Mouse (Mus musculus) naive thymus-derived CD4-positive, alpha-beta T cell, adult 2 months (primary cell): Measurements from ENCODE around the gene Pou2f3.

Source experiments
- DNase-seq: peaks from one replicate; pipeline ENCODE4 v3.0.0-alpha.2; 2011; ENCODE audit warnings: low read depth

The Pou2f3 gene

DNA sequence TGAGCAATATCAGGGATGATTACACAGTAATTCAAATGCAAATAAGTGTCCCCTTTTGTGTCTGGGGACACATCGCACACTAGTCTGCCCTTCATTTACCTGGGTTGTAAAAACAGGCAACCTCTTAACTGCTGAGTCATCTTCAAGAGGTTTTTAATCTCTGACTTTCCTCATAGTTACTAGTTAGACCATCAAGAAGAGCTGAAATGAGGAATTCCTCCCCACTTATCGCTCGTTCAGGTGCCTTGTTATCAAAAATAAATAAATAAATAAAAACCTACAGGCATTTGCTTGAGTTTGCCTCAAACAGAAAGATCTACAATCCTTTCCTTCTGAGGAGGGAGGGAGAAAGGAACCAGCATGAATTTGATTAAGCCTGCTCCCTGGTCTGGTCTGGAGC is 101.4 kb downstream of the Pou2f3 start:
- DNase-seq: no peak

DNA sequence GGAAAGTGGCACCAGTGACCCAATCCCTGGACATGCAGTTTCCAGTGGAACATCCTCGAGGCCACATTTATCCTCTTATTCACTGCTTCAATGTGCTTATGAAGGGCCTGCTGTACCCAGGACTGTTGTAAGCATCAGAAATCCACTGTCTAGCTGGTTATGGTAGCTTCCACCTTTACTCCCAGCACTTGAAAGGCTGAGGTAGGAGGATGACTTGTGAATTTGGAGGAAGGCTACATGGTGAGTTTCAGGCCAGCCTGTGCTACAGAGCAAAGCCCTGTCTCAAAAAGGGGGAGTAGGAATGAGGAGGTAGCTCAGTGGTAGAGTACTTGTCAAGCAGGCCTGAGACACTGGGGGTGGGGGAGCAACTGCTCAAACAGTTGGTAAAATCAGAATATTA is 102.1 kb downstream of the Pou2f3 start:
- no peak for DNase-seq

DNA sequence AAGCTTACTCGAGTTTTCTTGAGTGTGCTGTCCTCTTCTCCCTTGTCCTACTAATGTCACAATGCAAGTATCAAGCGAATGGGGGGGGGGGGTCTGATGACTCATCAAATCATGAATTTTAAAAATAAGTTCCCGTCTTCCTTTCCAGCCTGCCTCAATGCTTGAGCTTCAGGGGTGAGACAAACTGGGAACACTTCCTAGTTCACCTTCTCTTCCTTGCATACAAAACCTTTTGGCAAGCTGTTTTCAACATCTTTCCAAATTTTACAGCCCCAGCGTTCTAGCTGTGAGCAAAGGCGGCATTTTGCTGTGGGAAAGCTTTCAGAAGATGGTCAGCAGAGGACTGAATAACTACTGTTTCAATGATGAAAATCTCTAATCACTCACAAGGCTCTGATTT is 102.6 kb downstream of the Pou2f3 start:
- DNase-seq: no peak

DNA sequence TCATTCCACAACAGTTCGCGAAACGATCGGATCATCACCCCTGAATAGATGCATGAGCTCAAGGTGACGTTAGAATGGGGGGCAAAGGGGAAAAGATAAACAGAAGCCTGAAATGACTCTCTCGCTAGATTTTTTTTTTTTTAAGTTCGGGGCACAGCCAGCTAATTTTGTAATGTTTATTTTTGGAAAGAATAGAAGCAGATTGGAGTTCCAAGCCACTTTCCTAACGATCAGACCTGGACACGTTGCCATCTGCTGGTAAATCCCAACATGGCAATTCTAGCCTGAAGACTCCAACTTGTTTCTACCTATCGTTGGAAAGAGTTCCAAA is 103.0 kb downstream of the Pou2f3 start, which contains the start of gene Arhgef12:
Arhgef12 (minus strand) TSS at position 53 of the 331 bp plus-strand sequence.
- DNase-seq: peak; percentile 9

DNA sequence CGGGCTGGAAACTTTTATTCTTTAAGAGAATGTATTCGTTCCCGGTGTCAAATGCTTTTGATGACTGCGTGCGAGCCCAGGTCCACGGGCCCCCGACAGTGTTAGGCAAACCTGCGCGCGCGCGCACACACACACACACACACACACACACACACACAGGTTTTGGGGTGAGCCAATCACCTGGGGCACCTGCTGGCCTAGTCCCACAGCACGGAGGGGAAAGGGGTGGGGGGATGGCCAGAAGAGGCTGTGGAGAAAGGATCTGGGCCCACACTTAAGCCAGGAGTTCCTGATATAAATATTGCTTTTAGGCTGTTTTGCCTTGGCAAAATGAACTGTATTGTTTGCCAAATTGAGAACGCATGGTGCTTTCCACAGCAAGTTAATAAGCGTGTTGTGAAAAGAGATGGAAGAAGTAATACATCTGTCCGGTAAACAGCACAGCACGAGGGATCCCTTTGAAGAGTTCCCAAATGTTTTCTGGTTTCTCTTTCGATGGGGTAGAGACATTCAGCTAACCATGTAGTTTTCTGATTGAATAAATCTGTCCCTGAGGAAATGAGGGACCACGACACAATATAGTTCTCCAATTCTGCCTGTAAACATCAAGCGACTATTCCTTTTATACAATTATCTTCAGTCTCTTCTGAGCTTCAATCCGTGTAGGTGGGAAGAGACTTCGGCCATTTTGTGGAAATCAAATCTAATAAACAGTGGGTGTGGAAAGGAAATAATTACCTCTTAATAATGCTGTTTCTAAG is 103.6 kb downstream of the Pou2f3 start:
- DNase-seq: peak; percentile 56

DNA sequence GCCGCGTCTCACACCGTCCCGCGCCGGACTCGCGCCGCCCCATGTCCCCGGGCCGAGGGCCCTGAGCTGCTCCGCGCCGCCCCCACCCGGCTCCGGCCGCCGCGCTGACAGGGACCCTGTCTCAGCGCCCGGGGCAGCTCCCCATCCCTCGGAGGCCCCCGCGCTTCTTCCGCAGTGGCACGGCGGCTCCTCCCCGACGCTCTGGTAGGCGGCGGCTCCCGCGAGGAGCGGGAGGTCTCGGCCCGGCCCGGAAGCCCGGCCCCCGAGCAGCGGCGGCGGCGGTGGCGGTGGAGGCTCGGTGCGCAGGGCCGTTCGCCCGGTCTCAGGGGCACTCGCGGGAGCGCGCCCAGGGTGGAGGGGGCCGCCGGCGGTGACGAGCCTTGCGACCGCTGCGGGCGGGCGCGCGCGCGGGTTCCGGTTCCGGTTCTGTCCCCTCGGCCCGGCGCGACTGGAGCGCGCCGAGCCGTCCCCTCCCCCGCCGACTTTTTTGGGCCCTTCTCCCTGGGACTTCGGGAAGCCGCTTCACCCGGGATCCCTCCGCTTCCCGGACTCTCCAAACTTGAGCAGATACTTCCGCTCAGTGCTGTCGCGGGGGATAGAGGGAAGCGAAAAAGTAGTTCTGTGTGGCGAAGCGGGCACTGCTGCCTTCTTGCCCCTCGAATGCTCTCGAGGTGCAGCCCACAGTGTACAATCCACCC is 104.4 kb downstream of the Pou2f3 start:
- DNase-seq: peak; percentile 72

DNA sequence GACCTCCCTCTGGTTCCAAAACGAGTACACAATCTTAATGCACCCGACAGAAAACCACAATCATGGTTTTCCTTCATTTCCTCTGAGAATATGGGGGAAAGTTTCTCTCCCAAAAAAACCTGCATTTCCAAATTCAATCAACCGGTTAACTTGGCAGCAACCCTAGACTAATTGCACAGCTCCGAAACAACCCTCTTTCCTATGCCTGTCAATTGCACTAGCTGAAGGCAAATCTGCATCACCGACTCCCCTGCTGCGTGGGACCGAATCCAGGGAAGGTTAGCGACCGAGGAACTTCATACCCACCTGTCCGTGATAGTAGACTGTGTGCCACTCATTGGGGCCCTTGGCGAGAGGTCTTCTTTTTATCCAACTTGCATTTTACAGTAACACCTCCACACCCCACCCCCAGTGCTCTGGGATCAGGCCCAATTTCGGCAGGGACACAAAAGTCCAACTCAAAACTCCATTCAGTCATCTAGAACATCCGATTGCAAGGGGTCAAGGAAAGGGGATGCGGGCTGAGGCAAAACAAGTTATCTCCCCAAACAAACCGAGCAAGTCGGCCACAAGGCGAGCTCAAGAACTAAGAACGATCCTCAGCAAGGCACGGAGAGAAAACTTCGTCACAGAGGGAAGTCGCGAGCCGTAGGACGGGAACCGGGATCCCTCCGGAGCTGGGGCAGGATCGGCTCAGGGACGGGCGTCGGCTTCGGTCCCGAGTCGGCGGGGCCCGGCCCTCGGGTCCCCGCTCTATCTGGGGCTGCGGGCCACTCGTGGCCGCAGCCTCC is 105.1 kb downstream of the Pou2f3 start:
- DNase-seq: peak; percentile 54

DNA sequence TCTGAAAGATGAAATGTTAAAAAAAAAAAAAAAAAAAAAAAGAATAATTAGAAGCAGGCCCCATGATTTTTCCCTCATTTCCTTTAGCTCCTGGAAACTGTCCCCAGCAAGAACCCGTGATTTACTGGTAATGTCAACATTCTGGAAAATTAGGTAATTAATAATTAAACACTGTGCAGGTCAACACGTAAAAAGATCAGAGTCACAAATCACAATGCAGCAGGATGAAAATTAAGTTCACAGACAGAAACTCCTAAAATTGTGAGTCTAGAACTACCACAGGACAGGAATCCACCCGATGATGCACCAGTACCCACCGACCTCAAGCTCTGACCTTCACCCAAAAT is 105.7 kb downstream of the Pou2f3 start:
- no peak for DNase-seq

DNA sequence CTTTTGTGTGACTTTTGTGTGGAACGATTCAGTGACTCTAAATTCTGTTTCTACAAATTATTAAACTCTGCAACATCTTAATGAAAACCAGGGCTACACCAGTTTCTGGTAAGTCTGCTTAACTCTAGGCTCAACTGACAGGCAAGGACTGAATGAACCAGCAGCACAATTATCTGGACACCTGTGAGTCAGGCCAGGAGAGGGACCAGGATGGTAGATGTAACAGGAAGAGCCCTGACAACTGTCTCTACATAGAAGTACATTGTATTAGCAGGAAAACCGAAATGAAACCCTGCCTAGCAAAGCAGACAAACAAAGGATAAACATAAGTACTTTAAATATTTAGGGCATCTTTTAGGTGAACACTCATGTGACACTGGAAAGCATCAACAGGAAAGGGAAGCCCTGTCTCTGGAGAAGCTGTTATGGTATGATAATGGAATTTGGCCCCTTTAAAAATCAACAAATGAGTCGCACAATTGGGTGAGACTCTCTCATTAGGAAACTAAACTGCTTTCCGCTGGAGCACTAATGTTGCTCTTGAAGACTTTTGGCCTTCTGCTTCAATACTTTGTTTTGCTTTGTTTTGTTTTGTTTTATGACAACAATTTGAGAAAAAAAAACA is 106.4 kb downstream of the Pou2f3 start:
- peak; percentile 8 for DNase-seq

DNA sequence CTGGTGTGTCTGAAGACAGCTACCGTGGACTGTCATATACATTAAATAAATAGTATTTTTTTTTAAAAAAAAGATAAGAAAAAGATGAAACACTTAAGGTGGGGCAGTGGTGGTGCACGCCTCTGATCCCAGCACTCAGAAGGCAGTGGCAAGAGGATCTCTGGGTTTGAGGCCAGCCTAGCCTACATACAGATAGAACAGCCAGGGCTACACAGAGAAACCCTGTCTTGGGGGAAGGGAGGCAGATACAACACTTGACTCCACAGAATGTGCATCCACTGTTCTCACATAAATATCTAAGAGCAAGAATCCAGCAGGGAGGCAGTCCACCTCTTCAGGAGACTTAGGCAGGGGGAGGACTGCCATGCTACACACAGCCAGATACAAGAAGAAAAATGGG is 107.2 kb downstream of the Pou2f3 start:
- no peak for DNase-seq

DNA sequence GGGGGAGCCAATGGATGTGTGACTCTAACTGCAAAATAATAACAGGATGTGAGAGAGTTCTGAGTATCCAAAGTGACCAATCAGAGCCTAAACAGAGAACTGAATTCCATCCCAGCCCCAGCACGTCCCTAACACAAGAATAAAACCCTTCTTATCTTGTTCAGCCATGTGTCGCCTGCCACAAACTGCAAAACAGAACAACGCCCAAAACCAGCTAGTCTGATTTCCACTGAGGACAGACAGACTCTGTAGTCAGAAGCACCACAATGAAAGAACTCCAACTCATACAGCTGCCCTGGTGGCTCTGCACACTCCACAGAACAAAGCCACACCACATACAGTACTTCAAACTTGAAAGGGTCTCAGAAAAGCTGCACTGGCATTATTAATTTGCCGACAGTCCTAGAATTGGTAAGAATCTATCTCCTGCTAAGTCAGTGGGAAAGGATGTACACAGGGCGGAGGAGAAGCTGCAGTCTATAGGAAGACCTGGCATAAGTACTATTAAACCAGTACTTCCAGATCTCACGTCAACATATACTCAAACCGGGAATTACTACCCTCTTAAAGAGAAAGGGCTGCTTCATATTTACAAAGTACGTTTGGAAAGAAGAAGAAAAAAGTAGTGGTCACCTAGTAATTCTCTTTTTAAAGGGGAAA is 108.1 kb downstream of the Pou2f3 start:
- peak; percentile 13 for DNase-seq

DNA sequence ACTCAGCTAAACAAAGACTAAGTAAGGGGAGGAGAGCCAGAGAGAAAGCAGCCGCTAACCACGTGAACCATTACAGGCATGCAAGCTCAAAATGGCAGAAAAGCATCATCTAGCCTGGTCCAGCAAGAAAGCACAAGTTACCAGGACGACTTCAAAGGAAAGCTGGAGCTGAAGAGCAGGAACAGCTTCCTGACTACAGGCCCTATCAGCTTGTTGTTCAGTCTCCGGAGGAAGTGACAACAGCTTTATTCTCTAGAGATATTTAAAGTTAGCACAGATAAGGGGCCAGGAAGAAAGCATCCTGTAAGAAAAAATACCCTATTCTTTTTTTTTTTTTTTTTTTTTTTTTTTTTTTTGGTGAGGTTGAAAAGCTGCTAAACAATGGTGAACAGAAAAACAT is 111.2 kb downstream of the Pou2f3 start:
- peak; percentile 15 for DNase-seq

DNA sequence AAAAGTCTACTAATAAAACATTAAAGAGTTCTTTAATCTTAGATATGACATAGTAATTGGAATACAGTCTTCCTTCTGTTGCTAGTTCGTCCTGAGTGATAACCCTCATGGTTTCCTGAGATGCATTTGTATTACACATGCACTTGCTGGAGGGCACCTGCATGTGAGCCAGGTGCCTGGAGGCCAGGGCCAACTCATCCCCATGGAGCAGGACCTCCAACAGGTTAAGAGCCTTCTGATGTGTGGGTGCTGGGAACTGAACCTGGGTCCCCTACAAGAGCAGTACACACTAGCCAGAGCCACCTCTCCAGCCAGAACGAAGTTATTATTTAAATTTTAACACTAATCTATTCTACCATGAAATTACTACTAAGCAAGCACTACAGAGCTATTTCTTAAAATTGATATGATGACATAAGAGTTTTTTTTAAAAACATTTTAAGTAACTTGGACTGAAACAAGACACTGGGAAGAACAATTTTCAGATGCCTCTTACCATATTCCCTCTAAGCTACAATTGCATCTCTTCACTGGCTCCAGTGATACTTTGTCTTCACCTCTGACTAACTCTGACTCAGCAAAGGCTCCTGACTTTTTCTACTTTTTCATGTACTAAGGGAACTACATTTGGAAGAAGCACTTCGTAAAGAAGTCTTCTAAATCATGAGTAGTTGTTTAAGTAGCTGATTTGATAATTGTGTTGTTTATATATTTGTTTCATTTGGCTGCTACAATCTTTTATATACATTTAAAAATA is 112.2 kb downstream of the Pou2f3 start:
- no peak for DNase-seq

DNA sequence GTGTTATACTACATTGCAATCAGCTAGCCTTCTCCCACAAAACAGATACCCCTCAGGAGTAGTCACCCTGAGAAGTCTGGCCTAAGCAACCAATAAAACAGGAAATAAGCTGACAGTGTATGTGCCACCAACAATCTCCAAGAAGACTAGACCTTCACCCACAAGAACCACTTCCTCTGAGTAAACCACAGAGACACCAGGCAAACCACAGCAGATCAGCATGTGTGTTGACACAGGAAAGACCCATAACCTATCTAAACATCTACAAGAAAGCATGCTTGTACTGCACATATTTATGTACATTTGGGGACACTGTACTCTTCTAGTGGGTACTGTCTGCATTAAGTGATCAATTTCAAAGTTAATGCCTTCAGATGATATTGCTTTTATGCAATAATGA is 113.8 kb downstream of the Pou2f3 start:
- peak; percentile 70 for DNase-seq

DNA sequence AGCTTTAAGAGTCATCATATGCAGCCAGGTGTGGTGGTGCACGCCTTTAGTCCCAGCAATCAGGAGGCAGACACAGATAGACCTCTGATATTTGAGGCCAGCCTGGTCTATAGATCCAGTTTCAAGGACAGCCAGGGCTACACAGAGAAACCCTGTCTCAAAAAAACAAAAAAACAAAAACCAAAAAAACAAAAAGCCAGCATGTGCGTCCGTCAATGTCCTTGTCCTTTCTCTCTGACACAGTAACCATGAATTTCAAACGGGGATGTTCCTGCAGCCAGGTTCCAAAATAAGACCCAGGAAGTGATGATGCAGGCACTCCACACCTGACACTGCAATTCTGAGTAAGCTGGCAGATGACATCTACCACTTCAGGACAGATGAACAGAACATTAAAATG is 115.3 kb downstream of the Pou2f3 start:
- peak; percentile 3 for DNase-seq

DNA sequence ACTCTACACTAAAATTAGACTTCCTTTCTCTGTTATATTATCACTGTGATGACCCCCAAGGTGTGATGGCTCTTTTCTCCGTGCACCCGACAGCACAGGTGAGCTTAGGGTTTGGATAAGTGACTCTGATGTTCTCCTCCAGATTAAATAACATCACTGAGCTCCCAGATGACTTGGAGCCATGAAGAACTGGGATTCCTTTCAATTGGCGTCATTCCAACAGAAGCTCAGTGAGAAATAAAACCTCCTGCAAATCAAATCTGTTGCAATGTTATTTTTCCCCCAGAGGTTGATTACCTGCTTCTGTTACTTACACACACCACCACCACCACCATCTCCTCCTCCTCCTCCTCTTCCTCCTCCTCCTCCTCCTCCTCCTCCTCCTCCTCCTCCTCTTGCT is 116.4 kb downstream of the Pou2f3 start:
- DNase-seq: no peak

DNA sequence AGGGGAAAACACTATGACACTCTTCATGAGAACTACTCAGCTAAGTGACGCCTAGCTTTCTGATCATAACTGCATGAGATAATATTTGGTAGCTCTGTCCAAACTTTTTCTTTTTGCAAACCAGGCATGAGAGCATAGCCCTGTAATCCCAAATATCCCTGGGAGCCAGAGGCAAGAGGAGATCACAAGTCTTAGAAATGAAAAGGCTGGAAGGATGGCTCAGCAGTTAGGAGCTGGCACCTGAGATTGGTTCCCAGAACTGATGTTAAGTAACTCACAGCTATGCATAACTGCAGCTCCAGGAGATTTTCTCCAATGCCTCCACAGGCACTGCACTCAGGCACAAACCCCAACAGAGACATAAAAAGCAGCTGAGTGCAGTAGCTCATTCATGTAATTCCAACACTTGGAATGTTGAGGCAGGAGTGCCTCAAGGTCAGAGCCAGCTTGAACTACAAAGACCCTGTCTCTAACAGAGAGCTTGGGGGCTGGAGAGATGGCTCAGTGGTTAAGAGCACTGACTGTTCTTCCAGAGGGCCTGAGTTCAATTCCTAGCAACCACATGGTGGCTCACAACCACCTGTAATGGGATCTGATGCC is 124.4 kb downstream of the Pou2f3 start:
- DNase-seq: no peak

DNA sequence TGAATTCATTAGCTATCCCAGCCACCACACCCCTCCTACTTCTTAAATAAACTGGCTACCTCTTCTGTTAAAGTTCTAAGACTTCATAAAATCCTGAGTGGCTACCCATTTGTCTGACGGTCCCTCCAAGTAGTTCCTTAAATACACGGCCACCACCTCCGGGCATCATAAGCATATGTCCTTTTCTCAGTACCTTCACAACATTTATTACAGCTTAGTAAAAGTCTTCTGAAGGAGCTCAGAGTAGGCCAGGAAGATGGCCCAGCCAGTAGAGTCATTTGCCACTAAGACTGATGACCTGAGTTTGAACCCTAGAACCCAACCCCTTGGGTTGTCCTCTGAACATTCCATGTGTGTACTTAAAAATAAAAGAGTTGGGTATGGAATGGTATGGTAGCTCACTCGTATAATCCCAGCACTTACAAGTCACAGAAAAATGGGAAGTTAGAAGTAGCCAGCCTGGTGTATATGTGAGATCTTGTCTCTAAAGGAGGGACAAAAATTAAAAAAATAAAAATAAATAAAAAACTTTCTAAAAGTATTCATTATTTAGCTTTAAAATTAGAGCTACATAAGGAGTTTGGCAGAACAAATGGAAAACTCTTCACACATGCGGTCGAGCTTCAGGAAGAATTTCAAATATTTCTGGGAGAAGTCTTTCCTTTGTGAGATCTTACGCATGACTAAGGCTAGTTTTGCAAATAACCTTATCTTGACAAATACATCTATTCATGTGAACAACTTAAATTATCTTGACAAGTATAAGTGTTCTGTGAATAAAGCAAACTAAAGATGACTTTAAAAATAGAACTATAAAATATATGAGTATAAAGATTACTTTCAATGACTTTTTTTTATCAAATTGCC is 125.4 kb downstream of the Pou2f3 start:
- no peak for DNase-seq

DNA sequence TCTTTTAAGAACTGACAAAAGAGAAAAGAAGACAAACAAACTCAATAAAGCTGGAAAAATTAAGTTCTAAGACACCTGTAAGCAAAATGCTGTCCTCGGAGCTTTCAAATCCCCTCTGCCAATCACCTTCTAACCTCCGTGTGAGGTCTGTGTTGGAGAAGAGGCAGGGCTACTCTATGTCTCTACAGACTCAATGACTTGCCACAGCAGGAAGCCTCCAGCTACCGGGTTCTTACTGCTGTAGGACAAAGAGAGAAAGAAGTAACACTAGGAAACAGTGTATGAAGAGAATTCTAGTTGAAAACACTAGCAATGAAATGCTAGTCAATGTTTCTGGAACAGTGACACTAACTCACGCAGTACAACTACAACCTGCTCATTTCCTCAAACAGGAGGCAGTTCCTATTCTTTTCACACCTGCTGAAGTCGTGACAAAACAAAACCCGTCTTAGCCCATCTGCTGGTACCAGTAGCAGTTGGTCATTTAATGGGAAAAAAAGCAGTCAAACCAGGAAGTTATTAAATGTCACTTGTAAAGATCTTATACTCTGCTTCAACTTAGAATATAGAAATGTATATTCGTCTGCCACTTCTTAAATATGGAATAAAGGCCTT is 126.6 kb downstream of the Pou2f3 start:
- no peak for DNase-seq
